Mouse (Mus musculus): ENCODE measurements around the gene Actr2. TPM values are rescaled to one million over a fixed set of nuclear protein-coding genes. Genes with fewer than 3 reads are reported as not detected.

Gene Actr2
- polyA plus RNA-seq, 1 experiment from 2014 or later, result 153 TPM

DNA sequence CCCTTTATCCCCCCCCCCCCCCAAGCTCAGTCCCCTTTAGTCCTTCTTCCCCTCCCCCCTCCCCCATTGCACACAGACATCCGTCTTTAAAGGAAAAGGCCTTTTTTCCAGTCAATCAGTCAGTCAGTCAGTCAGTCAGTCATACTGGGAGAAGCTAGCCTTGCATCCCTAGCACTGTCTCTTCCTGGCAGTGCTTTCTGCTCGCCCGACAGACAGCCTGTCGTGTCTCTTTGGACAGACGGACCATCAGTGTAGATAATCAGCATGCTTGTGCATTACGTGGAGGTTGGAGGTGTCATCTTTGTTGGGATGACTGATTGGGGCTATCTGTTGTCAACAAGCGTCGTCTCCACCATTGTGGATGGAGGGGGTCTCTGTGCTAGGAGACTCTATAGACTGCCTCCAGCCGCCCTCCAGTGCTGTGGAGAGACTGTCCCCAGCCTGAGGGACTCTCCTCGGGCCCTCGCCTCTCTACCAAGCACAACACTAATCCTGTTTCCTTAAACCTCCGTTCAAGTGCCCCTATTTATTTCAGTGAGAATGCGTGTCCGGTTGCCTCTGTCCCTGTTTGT lies 89.7 kb downstream of the Actr2 start:
- Histone ChIP-seq H3K27me3 (no peaks in the 10 kb centered on the region), H3K4me3 (no peak overlapping the region), H3K36me3 (peaks cover 48% of the 10 kb centered on the region), H3K4me2 (replicated peaks) (no peak overlapping the region), H3K27ac (no peak overlapping the region), H3K4me1 (no peaks in the 10 kb centered on the region), H3K9ac (no peak overlapping the region), H3K9me3 (replicated peaks) (peaks cover 34% of the 10 kb centered on the region)
- 88% methylated on average over 14 of the region's 14 CpGs for WGBS
- ATAC-seq (ENCODE audit: low FRiP score), result no peak

DNA sequence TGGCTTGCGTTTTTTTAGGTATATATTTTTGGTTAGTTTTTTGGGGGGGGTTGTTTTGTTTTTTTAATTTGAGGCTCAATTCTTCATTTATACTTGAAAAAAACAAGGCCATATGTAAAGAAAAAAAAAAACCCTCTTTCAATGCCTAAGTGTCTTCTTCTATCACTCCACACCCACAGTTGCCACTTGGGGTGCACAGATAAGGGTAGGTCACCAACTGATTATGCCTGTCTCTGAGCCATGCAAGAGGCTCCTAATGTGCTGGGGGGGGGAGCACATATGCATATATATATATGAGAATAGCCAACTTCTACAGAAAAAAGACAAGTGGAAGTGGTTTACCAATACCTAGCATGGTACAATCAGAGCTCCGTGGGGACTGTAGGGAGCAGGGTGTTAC lies 90.3 kb downstream of the Actr2 start:
- Histone ChIP-seq H3K36me3 (peaks cover 52% of the 10 kb centered on the region), H3K4me1 (no peaks in the 10 kb centered on the region), H3K4me3 (no peak overlapping the region), H3K4me2 (replicated peaks) (no peak overlapping the region), H3K9ac (no peak overlapping the region), H3K27me3 (no peaks in the 10 kb centered on the region), H3K27ac (no peak overlapping the region), H3K9me3 (replicated peaks) (peaks cover 35% of the 10 kb centered on the region)
- no peak for ATAC-seq (ENCODE audit: low FRiP score)
- 90% methylated on average over 2 of the region's 2 CpGs for WGBS

DNA sequence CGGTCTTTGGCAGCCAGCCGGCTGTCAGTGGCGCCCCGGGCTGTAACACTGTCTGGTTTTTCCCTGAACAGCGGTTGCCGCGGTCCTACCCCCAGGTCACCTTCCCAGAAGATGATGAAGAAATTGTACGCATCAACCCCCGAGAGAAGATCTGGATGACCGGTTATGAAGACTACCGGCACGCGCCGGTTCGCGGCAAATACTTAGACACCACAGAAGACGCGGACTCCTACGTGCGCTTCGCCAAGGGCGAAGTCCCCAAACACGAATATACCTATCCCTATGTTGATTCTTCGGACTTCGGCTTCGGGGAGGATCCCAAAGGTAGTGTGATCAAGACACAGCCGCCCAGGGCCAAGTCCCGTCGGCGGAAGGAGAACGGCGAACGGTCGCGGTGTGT lies 92.0 kb downstream of the Actr2 start:
- no peaks in the 10 kb centered on the region for H3K27me3 ChIP-seq
- no peak overlapping the region for H3K4me3 ChIP-seq
- 98% methylated on average over 35 of the region's 35 CpGs for WGBS
- no peak overlapping the region for H3K4me2 ChIP-seq (replicated peaks)
- H3K4me1 ChIP-seq, result no peaks in the 10 kb centered on the region
- H3K9me3 ChIP-seq (replicated peaks), result peaks cover 35% of the 10 kb centered on the region
- ATAC-seq (ENCODE audit: low FRiP score), result no peak
- H3K9ac ChIP-seq, result no peak overlapping the region
- peaks cover 54% of the 10 kb centered on the region for H3K36me3 ChIP-seq
- no peak overlapping the region for H3K27ac ChIP-seq

DNA sequence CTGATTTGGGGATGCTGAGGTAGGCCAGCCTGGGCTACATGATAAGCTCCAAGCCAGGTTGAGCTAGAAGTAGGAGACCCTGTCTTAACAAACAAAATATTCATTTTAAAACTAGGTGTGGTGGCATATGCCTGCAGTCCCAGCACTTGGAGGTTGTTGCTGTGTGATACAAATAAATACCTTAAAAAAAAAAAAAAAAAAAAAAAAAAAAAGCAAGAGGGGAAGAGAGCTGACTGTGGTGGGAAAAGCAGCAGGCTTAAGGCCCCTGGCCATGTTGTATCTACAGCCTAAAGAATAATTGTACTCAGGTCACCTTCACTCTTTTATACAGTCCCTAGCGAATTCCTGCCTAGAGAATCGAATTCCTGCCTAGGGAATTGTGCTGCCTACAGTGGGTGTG lies 93.8 kb downstream of the Actr2 start:
- Histone ChIP-seq H3K4me2 (replicated peaks) (no peak overlapping the region), H3K36me3 (peaks cover 65% of the 10 kb centered on the region)

GRCm38 (mm10) chr11:20017937-20018336 lies 94.8 kb downstream of the Actr2 start:
- Histone ChIP-seq H3K9ac (no peak overlapping the region), H3K36me3 (peaks cover 64% of the 10 kb centered on the region), H3K4me1 (no peaks in the 10 kb centered on the region), H3K27me3 (no peaks in the 10 kb centered on the region), H3K27ac (no peak overlapping the region), H3K4me3 (no peak overlapping the region), H3K4me2 (replicated peaks) (no peak overlapping the region), H3K9me3 (replicated peaks) (peaks cover 35% of the 10 kb centered on the region)
- 97% methylated on average over 13 of the region's 13 CpGs for WGBS
- ATAC-seq (ENCODE audit: low FRiP score), result no peak

More for the DNA sequence above, 93.8 kb downstream of the Actr2 start:
- H3K4me3 ChIP-seq, result no peak overlapping the region
- no peaks in the 10 kb centered on the region for H3K27me3 ChIP-seq
- peaks cover 35% of the 10 kb centered on the region for H3K9me3 ChIP-seq (replicated peaks)
- no peak overlapping the region for H3K9ac ChIP-seq
- H3K4me1 ChIP-seq, result no peaks in the 10 kb centered on the region
- no peak for ATAC-seq (ENCODE audit: low FRiP score)
- WGBS, result 96% methylated on average over 2 of the region's 2 CpGs
- H3K27ac ChIP-seq, result no peak overlapping the region

- WGBS, result 96% methylated on average over 3 of the region's 3 CpGs
- H3K4me1 ChIP-seq, result peaks cover 5% of the 10 kb centered on the region
- peaks cover 5% of the 10 kb centered on the region; the same call in 1 of the 2 replicates for H3K9me3 ChIP-seq (replicated peaks)
- H3K9ac ChIP-seq, result no peak overlapping the region
- no peak for ATAC-seq (ENCODE audit: low FRiP score)
- no peaks in the 10 kb centered on the region for H3K27me3 ChIP-seq
- H3K27ac ChIP-seq, result no peak overlapping the region
- peaks cover 38% of the 10 kb centered on the region for H3K36me3 ChIP-seq
- no peak overlapping the region for H3K4me3 ChIP-seq
- H3K4me2 ChIP-seq (replicated peaks), result no peak overlapping the region
Measured at GRCm38 (mm10) chr11:20013366-20013765, 99.3 kb downstream of the Actr2 start.

Other genes with a start within 250 kb of the Actr2 start
- gene Spred2, start 188.5 kb downstream of the Actr2 start, polyA plus RNA-seq (2016; fragmentation: Nextera tagmentation; extraction: Ambion mirVana), result 6.8 and 7.8 TPM in 2 replicates
- gene Rab1a, start 88.5 kb upstream of the Actr2 start, polyA plus RNA-seq (2016; fragmentation: Nextera tagmentation; extraction: Ambion mirVana), result 271 and 302 TPM in 2 replicates
- 34.1 and 35.9 TPM in 2 replicates for gene Cep68, start 136.5 kb upstream of the Actr2 start, polyA plus RNA-seq (2016; fragmentation: Nextera tagmentation; extraction: Ambion mirVana)
- gene Slc1a4, start 219.8 kb upstream of the Actr2 start, polyA plus RNA-seq (2016; fragmentation: Nextera tagmentation; extraction: Ambion mirVana), result 25.2 and 26.0 TPM in 2 replicates

Data from hindbrain, embryonic 12.5 days (tissue).